Mouse (Mus musculus): ENCODE measurements around the gene Unc5c. TPM values are rescaled to one million over a fixed set of nuclear protein-coding genes. Genes with fewer than 3 reads are reported as not detected.

Unc5c gene
- polyA plus RNA-seq, 1 experiment from 2014 or later: 4.4 TPM

- H3K4me3 ChIP-seq (ENCODE audit: low read depth, low read length): no peak overlapping the region
- ATAC-seq (no peak), DNase-seq (ENCODE audit: low spot score) (no peak)
- no peaks in the 10 kb centered on the region for H3K27me3 ChIP-seq (replicated peaks; ENCODE audit: control insufficient read depth, insufficient read depth, low read length)
- no peak overlapping the region for H3K4me2 ChIP-seq (ENCODE audit: low read length)
- no peak overlapping the region for H3K27ac ChIP-seq (ENCODE audit: low read depth, low read length)
- WGBS: 79% methylated on average over 4 of the region's 4 CpGs
- no peaks in the 10 kb centered on the region for H3K9me3 ChIP-seq (replicated peaks; ENCODE audit: control insufficient read depth, low read length)
- 0 out of 2 replicates have a peak, but pooled peaks cover 4% of the 10 kb centered on the region for H3K36me3 ChIP-seq (ENCODE audit: control insufficient read depth, insufficient read depth, low read length)
- no peak overlapping the region for H3K9ac ChIP-seq (ENCODE audit: low read length)
- H3K4me1 ChIP-seq (ENCODE audit: control insufficient read depth, insufficient read depth, low read length): no peaks in the 10 kb centered on the region
Measured at GRCm38 (mm10) chr3:141854339-141854738, 389.3 kb downstream of the Unc5c start.

DNA sequence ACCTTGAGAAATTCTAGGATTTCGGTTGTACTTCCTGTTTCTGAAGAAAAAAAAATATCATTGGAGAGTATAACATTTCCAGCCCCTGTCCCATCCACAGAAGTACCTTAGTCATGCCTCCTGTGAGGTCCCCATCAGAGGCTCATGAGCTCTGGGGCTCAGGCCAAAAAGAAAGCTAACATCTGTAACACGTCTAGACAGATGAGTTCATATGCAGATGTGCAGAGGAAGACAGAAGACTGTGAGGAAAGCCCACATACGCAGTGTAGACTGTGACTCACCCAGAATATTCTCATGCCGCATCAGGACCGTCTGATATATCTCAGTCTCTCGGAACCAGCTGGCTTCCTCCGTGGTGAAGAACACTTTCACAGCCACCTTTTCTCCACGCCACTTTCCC is 392.1 kb downstream of the Unc5c start:
- 0 out of 2 replicates have a peak, but pooled peaks cover 4% of the 10 kb centered on the region for H3K36me3 ChIP-seq (ENCODE audit: control insufficient read depth, insufficient read depth, low read length)
- H3K27ac ChIP-seq (ENCODE audit: low read depth, low read length): no peak overlapping the region
- H3K27me3 ChIP-seq (replicated peaks; ENCODE audit: control insufficient read depth, insufficient read depth, low read length): no peaks in the 10 kb centered on the region
- no peaks in the 10 kb centered on the region for H3K4me1 ChIP-seq (ENCODE audit: control insufficient read depth, insufficient read depth, low read length)
- DNase-seq (ENCODE audit: low spot score) (no peak), ATAC-seq (no peak)
- no peak overlapping the region for H3K4me2 ChIP-seq (ENCODE audit: low read length)
- H3K9ac ChIP-seq (ENCODE audit: low read length): no peak overlapping the region
- 92% methylated on average over 8 of the region's 8 CpGs for WGBS
- H3K9me3 ChIP-seq (replicated peaks; ENCODE audit: control insufficient read depth, low read length): no peaks in the 10 kb centered on the region
- H3K4me3 ChIP-seq (ENCODE audit: low read depth, low read length): no peak overlapping the region

- no peak overlapping the region for H3K9ac ChIP-seq (ENCODE audit: low read length)
- H3K4me1 ChIP-seq (ENCODE audit: control insufficient read depth, insufficient read depth, low read length): no peaks in the 10 kb centered on the region
- WGBS: 23% methylated on average over 13 of the region's 13 CpGs
- no peaks in the 10 kb centered on the region for H3K9me3 ChIP-seq (replicated peaks; ENCODE audit: control insufficient read depth, low read length)
- H3K4me3 ChIP-seq (ENCODE audit: low read depth, low read length): no peak overlapping the region
- H3K36me3 ChIP-seq (ENCODE audit: control insufficient read depth, insufficient read depth, low read length): no peaks in the 10 kb centered on the region
- H3K27me3 ChIP-seq (replicated peaks; ENCODE audit: control insufficient read depth, insufficient read depth, low read length): no peaks in the 10 kb centered on the region
- peak overlapping the region; percentile 24; the same call in 1 of the 2 replicates for H3K4me2 ChIP-seq (ENCODE audit: low read length)
- H3K27ac ChIP-seq (ENCODE audit: low read depth, low read length): no peak overlapping the region
- DNase-seq (ENCODE audit: low spot score): peak; percentile 87
- peak; percentile 91 for ATAC-seq
Measured at GRCm38 (mm10) chr3:141862816-141863461, 397.9 kb downstream of the Unc5c start.

DNA sequence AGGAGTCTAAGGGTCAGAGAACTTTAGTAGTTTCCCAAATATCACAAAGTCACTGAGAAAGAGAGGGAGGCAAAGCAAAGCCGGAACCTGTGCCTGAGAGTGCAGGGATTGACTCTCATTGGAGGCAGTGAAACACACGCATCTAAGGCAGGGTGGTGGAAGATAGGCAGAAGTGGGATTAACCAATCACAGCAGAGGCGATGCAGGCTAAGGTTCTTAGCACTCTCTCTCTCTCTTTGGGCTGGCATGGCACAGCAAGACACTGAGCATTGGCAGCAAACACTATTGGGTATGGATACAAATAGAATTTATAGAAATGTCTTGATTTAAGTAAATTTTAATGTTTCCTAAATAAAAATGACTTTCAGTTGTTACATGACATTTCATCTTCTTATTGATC is 406.8 kb downstream of the Unc5c start:
- H3K36me3 ChIP-seq (ENCODE audit: control insufficient read depth, insufficient read depth, low read length): no peaks in the 10 kb centered on the region
- 85% methylated on average over 3 of the region's 3 CpGs for WGBS
- no peak overlapping the region for H3K9ac ChIP-seq (ENCODE audit: low read length)
- no peak overlapping the region for H3K4me2 ChIP-seq (ENCODE audit: low read length)
- H3K27me3 ChIP-seq (replicated peaks; ENCODE audit: control insufficient read depth, insufficient read depth, low read length): no peaks in the 10 kb centered on the region
- DNase-seq (ENCODE audit: low spot score): no peak
- no peaks in the 10 kb centered on the region for H3K9me3 ChIP-seq (replicated peaks; ENCODE audit: control insufficient read depth, low read length)
- no peak overlapping the region for H3K4me3 ChIP-seq (ENCODE audit: low read depth, low read length)
- no peak for ATAC-seq
- H3K4me1 ChIP-seq (ENCODE audit: control insufficient read depth, insufficient read depth, low read length): no peaks in the 10 kb centered on the region
- H3K27ac ChIP-seq (ENCODE audit: low read depth, low read length): no peak overlapping the region

GRCm38 (mm10) chr3:141872337-141873042 is 407.5 kb downstream of the Unc5c start:
- H3K4me2 ChIP-seq (ENCODE audit: low read length): no peak overlapping the region
- H3K27me3 ChIP-seq (replicated peaks; ENCODE audit: control insufficient read depth, insufficient read depth, low read length): no peaks in the 10 kb centered on the region
- no peak overlapping the region for H3K4me3 ChIP-seq (ENCODE audit: low read depth, low read length)
- H3K9me3 ChIP-seq (replicated peaks; ENCODE audit: control insufficient read depth, low read length): no peaks in the 10 kb centered on the region
- 80% methylated on average over 10 of the region's 10 CpGs for WGBS
- no peak overlapping the region for H3K9ac ChIP-seq (ENCODE audit: low read length)
- DNase-seq (ENCODE audit: low spot score) (no peak), ATAC-seq (no peak)
- H3K4me1 ChIP-seq (ENCODE audit: control insufficient read depth, insufficient read depth, low read length): no peaks in the 10 kb centered on the region
- H3K36me3 ChIP-seq (ENCODE audit: control insufficient read depth, insufficient read depth, low read length): no peaks in the 10 kb centered on the region
- H3K27ac ChIP-seq (ENCODE audit: low read depth, low read length): no peak overlapping the region

- Histone ChIP-seq H3K9ac (ENCODE audit: low read length) (no peak overlapping the region), H3K27ac (ENCODE audit: low read depth, low read length) (no peak overlapping the region), H3K27me3 (replicated peaks; ENCODE audit: control insufficient read depth, insufficient read depth, low read length) (no peaks in the 10 kb centered on the region), H3K4me3 (ENCODE audit: low read depth, low read length) (no peak overlapping the region), H3K9me3 (replicated peaks; ENCODE audit: control insufficient read depth, low read length) (no peaks in the 10 kb centered on the region), H3K36me3 (ENCODE audit: control insufficient read depth, insufficient read depth, low read length) (no peaks in the 10 kb centered on the region), H3K4me1 (ENCODE audit: control insufficient read depth, insufficient read depth, low read length) (no peaks in the 10 kb centered on the region), H3K4me2 (ENCODE audit: low read length) (no peak overlapping the region)
- DNase-seq (ENCODE audit: low spot score) (no peak), ATAC-seq (no peak)
- WGBS: 73% methylated on average over 2 of the region's 2 CpGs
Measured at GRCm38 (mm10) chr3:141882496-141882895, 417.5 kb downstream of the Unc5c start.

- Histone ChIP-seq H3K4me2 (ENCODE audit: low read length) (no peak overlapping the region), H3K27me3 (replicated peaks; ENCODE audit: control insufficient read depth, insufficient read depth, low read length) (no peaks in the 10 kb centered on the region), H3K9ac (ENCODE audit: low read length) (no peak overlapping the region), H3K9me3 (replicated peaks; ENCODE audit: control insufficient read depth, low read length) (no peaks in the 10 kb centered on the region), H3K36me3 (ENCODE audit: control insufficient read depth, insufficient read depth, low read length) (no peaks in the 10 kb centered on the region), H3K27ac (ENCODE audit: low read depth, low read length) (no peak overlapping the region), H3K4me1 (ENCODE audit: control insufficient read depth, insufficient read depth, low read length) (peaks cover 4% of the 10 kb centered on the region; the same call in 1 of the 2 replicates), H3K4me3 (ENCODE audit: low read depth, low read length) (no peak overlapping the region)
- ATAC-seq (no peak), DNase-seq (ENCODE audit: low spot score) (no peak)
- WGBS: 96% methylated on average over 5 of the region's 5 CpGs
Measured at GRCm38 (mm10) chr3:141884190-141884589, 419.2 kb downstream of the Unc5c start.
